Mouse (Mus musculus) forebrain, embryonic 13.5 days (tissue): ENCODE measurements around the gene Pck1. TPM values are rescaled to one million over a fixed set of nuclear protein-coding genes. Genes with fewer than 3 reads are reported as not detected.

Experiments used
- ATAC-seq: fragments of 200-750 bp; cut with Nextera tagmentation; 2 replicates; pipeline ENCODE4 v1.8.0; 2017
- H3K27ac ChIP-seq: fragments of 300-500 bp; sonication (generic); 2 replicates; pipeline ENCODE4 v1.5.1; 2015; ENCODE audit warnings: inconsistent platforms, mild to moderate bottlenecking, moderate library complexity
- H3K27me3 ChIP-seq: fragments of 300-500 bp; sonication (generic); 2 replicates; pipeline ENCODE4 v1.6.1; 2015; ENCODE audit warnings: mild to moderate bottlenecking, inconsistent platforms
- H3K36me3 ChIP-seq: fragments of 300-500 bp; sonication (generic); 2 replicates; pipeline ENCODE4 v1.6.1; 2015; ENCODE audit warnings: mild to moderate bottlenecking, inconsistent platforms; ENCODE audit not compliant: poor library complexity, severe bottlenecking
- H3K4me1 ChIP-seq: fragments of 300-500 bp; sonication (generic); 2 replicates; pipeline ENCODE4 v1.6.1; 2015; ENCODE audit warnings: inconsistent platforms
- H3K4me2 ChIP-seq: fragments of 300-500 bp; sonication (generic); 2 replicates; pipeline ENCODE4 v1.6.1; 2015; ENCODE audit warnings: inconsistent platforms, mild to moderate bottlenecking, moderate library complexity
- H3K4me3 ChIP-seq: fragments of 300-500 bp; sonication (generic); 2 replicates; pipeline ENCODE4 v1.5.1; 2015; ENCODE audit warnings: mild to moderate bottlenecking, inconsistent platforms
- H3K9ac ChIP-seq: fragments of 300-500 bp; sonication (generic); 2 replicates; pipeline ENCODE4 v1.6.1; 2015; ENCODE audit warnings: mild to moderate bottlenecking, inconsistent platforms
- H3K9me3 ChIP-seq: fragments of 300-500 bp; sonication (generic); replicated peaks from 2 replicates; pipeline ENCODE4 v1.6.1; 2016; ENCODE audit warnings: inconsistent platforms
- WGBS: fragments of 180-500 bp; shearing (Covaris S2); methylation state at CpG from one replicate; pipeline ENCODE4 v1.1.7; 2015; 5-methylcytosine and 5-hydroxymethylcytosine counted together
- polyA plus RNA-seq: library from polyadenylated mRNA; unstranded; fragments of >200 nt; fragmentation: Nextera tagmentation; extraction: Ambion mirVana; gene quantifications from 2 replicates; pipeline ENCODE4 v1.2.1, GENCODE M21; 2015

The Pck1 gene
- polyA plus RNA-seq, 1 experiment from 2014 or later, result not detected

- H3K4me2 ChIP-seq, result no peak overlapping the region
- H3K27me3 ChIP-seq, result no peaks in the 10 kb centered on the region
- WGBS, result 87% methylated on average over 7 of the region's 7 CpGs
- H3K9ac ChIP-seq, result no peak overlapping the region
- no peak overlapping the region for H3K27ac ChIP-seq
- no peak for ATAC-seq
- peaks cover 7% of the 10 kb centered on the region for H3K4me1 ChIP-seq
- H3K9me3 ChIP-seq, result peaks cover 7% of the 10 kb centered on the region; the same call in 1 of the 2 replicates
- H3K36me3 ChIP-seq, result no peaks in the 10 kb centered on the region
- H3K4me3 ChIP-seq, result no peak overlapping the region
These were observed 26.2 kb downstream of the Pck1 start for GRCm38 (mm10) chr2:173179046-173179445.

- H3K27ac ChIP-seq, result no peak overlapping the region
- no peak overlapping the region for H3K9ac ChIP-seq
- H3K4me2 ChIP-seq, result no peak overlapping the region
- 79% methylated on average over 4 of the region's 4 CpGs for whole genome bisulfite sequencing
- H3K36me3 ChIP-seq, result no peaks in the 10 kb centered on the region
- H3K27me3 ChIP-seq, result no peaks in the 10 kb centered on the region
- H3K4me1 ChIP-seq, result no peaks in the 10 kb centered on the region
- ATAC-seq, result no peak
- H3K4me3 ChIP-seq, result no peak overlapping the region
- H3K9me3 ChIP-seq, result peaks cover 7% of the 10 kb centered on the region; the same call in 1 of the 2 replicates
These were observed 27.2 kb downstream of the Pck1 start for GRCm38 (mm10) chr2:173180026-173180425.

GRCm38 (mm10) chr2:173180721-173181388, 28.0 kb downstream of the Pck1 start:
- Histone ChIP-seq H3K27me3 (peaks cover 4% of the 10 kb centered on the region; the same call in 1 of the 2 replicates), H3K27ac (no peak overlapping the region), H3K4me3 (no peak overlapping the region), H3K4me2 (no peak overlapping the region), H3K4me1 (no peaks in the 10 kb centered on the region), H3K9ac (no peak overlapping the region), H3K36me3 (no peaks in the 10 kb centered on the region), H3K9me3 (peaks cover under 1% of the 10 kb centered on the region; the same call in 1 of the 2 replicates)
- 82% methylated on average over 11 of the region's 11 CpGs for WGBS
- ATAC-seq, result no peak

- Histone ChIP-seq H3K4me3 (no peak overlapping the region), H3K4me1 (no peaks in the 10 kb centered on the region), H3K27me3 (peaks cover 4% of the 10 kb centered on the region; the same call in 1 of the 2 replicates), H3K9ac (no peak overlapping the region), H3K4me2 (no peak overlapping the region), H3K9me3 (no peaks in the 10 kb centered on the region), H3K36me3 (no peaks in the 10 kb centered on the region), H3K27ac (no peak overlapping the region)
- ATAC-seq, result no peak
- 76% methylated on average over 4 of the region's 5 CpGs for WGBS
These were observed 28.6 kb downstream of the Pck1 start for GRCm38 (mm10) chr2:173181486-173181885.

GRCm38 (mm10) chr2:173181901-173182300, 29.1 kb downstream of the Pck1 start:
- no peak overlapping the region for H3K27ac ChIP-seq
- H3K4me2 ChIP-seq, result no peak overlapping the region
- H3K4me1 ChIP-seq, result no peaks in the 10 kb centered on the region
- H3K36me3 ChIP-seq, result no peaks in the 10 kb centered on the region
- H3K27me3 ChIP-seq, result peaks cover 4% of the 10 kb centered on the region; the same call in 1 of the 2 replicates
- H3K9me3 ChIP-seq, result no peaks in the 10 kb centered on the region
- 89% methylated on average over 7 of the region's 7 CpGs for WGBS
- ATAC-seq, result no peak
- no peak overlapping the region for H3K4me3 ChIP-seq
- no peak overlapping the region for H3K9ac ChIP-seq

GRCm38 (mm10) chr2:173182796-173183195, 29.9 kb downstream of the Pck1 start:
- Histone ChIP-seq H3K27ac (no peak overlapping the region), H3K4me2 (no peak overlapping the region), H3K4me3 (no peak overlapping the region), H3K27me3 (peaks cover 4% of the 10 kb centered on the region; the same call in 1 of the 2 replicates), H3K9me3 (no peaks in the 10 kb centered on the region), H3K36me3 (no peaks in the 10 kb centered on the region), H3K9ac (no peak overlapping the region), H3K4me1 (no peaks in the 10 kb centered on the region)
- 80% methylated on average over 7 of the region's 7 CpGs for WGBS
- no peak for ATAC-seq

GRCm38 (mm10) chr2:173183311-173183710, 30.5 kb downstream of the Pck1 start:
- Histone ChIP-seq H3K27ac (no peak overlapping the region), H3K4me2 (no peak overlapping the region), H3K27me3 (peaks cover 4% of the 10 kb centered on the region; the same call in 1 of the 2 replicates), H3K9me3 (no peaks in the 10 kb centered on the region), H3K4me1 (no peaks in the 10 kb centered on the region), H3K36me3 (no peaks in the 10 kb centered on the region), H3K9ac (no peak overlapping the region), H3K4me3 (no peak overlapping the region)
- no peak for ATAC-seq
- 96% methylated on average over 10 of the region's 10 CpGs for WGBS

- Histone ChIP-seq H3K4me3 (no peak overlapping the region), H3K9ac (no peak overlapping the region), H3K27me3 (peaks cover 4% of the 10 kb centered on the region; the same call in 1 of the 2 replicates), H3K27ac (no peak overlapping the region), H3K4me1 (no peaks in the 10 kb centered on the region), H3K36me3 (no peaks in the 10 kb centered on the region), H3K4me2 (no peak overlapping the region), H3K9me3 (no peaks in the 10 kb centered on the region)
- WGBS, result 9% methylated on average over 8 of the region's 8 CpGs
- peak; percentile 34; the same call in 1 of the 2 replicates for ATAC-seq
These were observed 31.1 kb downstream of the Pck1 start for GRCm38 (mm10) chr2:173183836-173184460.

- 67% methylated on average over 11 of the region's 11 CpGs for WGBS
- no peak for ATAC-seq
These were observed 31.7 kb downstream of the Pck1 start for GRCm38 (mm10) chr2:173184475-173185080.

GRCm38 (mm10) chr2:173185282-173185681, 32.4 kb downstream of the Pck1 start:
- ATAC-seq, result no peak
- no peak overlapping the region for H3K4me2 ChIP-seq
- no peaks in the 10 kb centered on the region for H3K4me1 ChIP-seq
- H3K36me3 ChIP-seq, result no peaks in the 10 kb centered on the region
- H3K27me3 ChIP-seq, result peaks cover 4% of the 10 kb centered on the region; the same call in 1 of the 2 replicates
- 73% methylated on average over 6 of the region's 6 CpGs for WGBS
- no peaks in the 10 kb centered on the region for H3K9me3 ChIP-seq
- H3K27ac ChIP-seq, result no peak overlapping the region
- H3K9ac ChIP-seq, result no peak overlapping the region
- H3K4me3 ChIP-seq, result no peak overlapping the region

More at GRCm38 (mm10) chr2:173184475-173185080, 31.7 kb downstream of the Pck1 start:
- no peaks in the 10 kb centered on the region for H3K9me3 ChIP-seq
- no peak overlapping the region for H3K9ac ChIP-seq
- H3K27me3 ChIP-seq, result peaks cover 4% of the 10 kb centered on the region; the same call in 1 of the 2 replicates
- no peak overlapping the region for H3K27ac ChIP-seq
- no peak overlapping the region for H3K4me3 ChIP-seq
- no peak overlapping the region for H3K4me2 ChIP-seq
- H3K4me1 ChIP-seq, result no peaks in the 10 kb centered on the region
- H3K36me3 ChIP-seq, result no peaks in the 10 kb centered on the region

- no peak overlapping the region for H3K4me3 ChIP-seq
- H3K27me3 ChIP-seq, result peaks cover 4% of the 10 kb centered on the region; the same call in 1 of the 2 replicates
- no peaks in the 10 kb centered on the region for H3K36me3 ChIP-seq
- WGBS, result 34% methylated on average over 26 of the region's 26 CpGs
- H3K4me2 ChIP-seq, result 0 out of 2 replicates have a peak overlapping the region, but pooled peaks have one; percentile 13
- 0 out of 2 replicates have a peak overlapping the region, but pooled peaks have one; percentile 14 for H3K9ac ChIP-seq
- ATAC-seq, result peak; percentile 79
- no peak overlapping the region for H3K27ac ChIP-seq
- H3K9me3 ChIP-seq, result no peaks in the 10 kb centered on the region
- no peaks in the 10 kb centered on the region for H3K4me1 ChIP-seq
These were observed 33.4 kb downstream of the Pck1 start for GRCm38 (mm10) chr2:173186047-173186943.
